Mouse (Mus musculus) forebrain, embryonic 11.5 days (tissue): Measurements from ENCODE around the gene Cbarp. TPM values are rescaled to one million over a fixed set of nuclear protein-coding genes. Genes with fewer than 3 reads are reported as not detected.

Experiments
- ATAC-seq: fragments of 200-750 bp; cut with Nextera tagmentation; replicated peaks from 2 replicates; pipeline ENCODE4 v1.8.0; 2017; ENCODE audit warnings: moderate TSS enrichment; ENCODE audit not compliant: low FRiP score
- DNase-seq: peaks from one replicate; pipeline ENCODE4 v3.0.0-alpha.2; 2017; ENCODE audit warnings: low spot score
- H3K27ac ChIP-seq: fragments of 300-500 bp; sonication (generic); 2 replicates; pipeline ENCODE4 v1.5.1; 2014; ENCODE audit warnings: low read depth, low read length
- H3K27me3 ChIP-seq: fragments of 300-500 bp; sonication (generic); 2 replicates; pipeline ENCODE4 v1.6.1; 2014; ENCODE audit warnings: mild to moderate bottlenecking, low read length, mixed read lengths; ENCODE audit not compliant: control insufficient read depth, insufficient read depth
- H3K36me3 ChIP-seq: fragments of 300-500 bp; sonication (generic); 2 replicates; pipeline ENCODE4 v1.6.1; 2014; ENCODE audit warnings: mild to moderate bottlenecking, low read length, moderate library complexity, mixed read lengths; ENCODE audit not compliant: control insufficient read depth, insufficient read depth
- H3K4me1 ChIP-seq: fragments of 300-500 bp; sonication (generic); replicated peaks from 2 replicates; pipeline ENCODE4 v1.6.1; 2014; ENCODE audit warnings: low read length, mixed read lengths; ENCODE audit not compliant: control insufficient read depth, insufficient read depth
- H3K4me2 ChIP-seq: fragments of 300-500 bp; sonication (generic); 2 replicates; pipeline ENCODE4 v1.6.1; 2014; ENCODE audit warnings: low read depth, mild to moderate bottlenecking, low read length, moderate library complexity, mixed read lengths; ENCODE audit not compliant: severe bottlenecking
- H3K4me3 ChIP-seq: fragments of 300-500 bp; sonication (generic); 2 replicates; pipeline ENCODE4 v1.5.1; 2014; ENCODE audit warnings: low read depth, low read length
- H3K9ac ChIP-seq: fragments of 300-500 bp; sonication (generic); 2 replicates; pipeline ENCODE4 v1.6.1; 2014; ENCODE audit warnings: low read length
- H3K9me3 ChIP-seq: fragments of 300-500 bp; sonication (generic); 2 replicates; pipeline ENCODE4 v1.6.1; 2016; ENCODE audit warnings: low read length, mixed read lengths; ENCODE audit not compliant: control insufficient read depth
- WGBS: fragments of 180-500 bp; shearing (Covaris S2); extraction: QIAGEN DNeasy Blood & Tissue Kit; methylation state at CpG from one replicate; pipeline ENCODE4 v1.1.7; 2014; 5-methylcytosine and 5-hydroxymethylcytosine counted together
- polyA plus RNA-seq: library from polyadenylated mRNA; unstranded; fragments of >200 nt; fragmentation: Nextera tagmentation; extraction: Ambion mirVana; gene quantifications from 2 replicates; pipeline ENCODE4 v1.2.1, GENCODE M21; 2014

The Cbarp gene
- polyA plus RNA-seq, 1 experiment from 2014 or later, result 10.4 TPM

DNA sequence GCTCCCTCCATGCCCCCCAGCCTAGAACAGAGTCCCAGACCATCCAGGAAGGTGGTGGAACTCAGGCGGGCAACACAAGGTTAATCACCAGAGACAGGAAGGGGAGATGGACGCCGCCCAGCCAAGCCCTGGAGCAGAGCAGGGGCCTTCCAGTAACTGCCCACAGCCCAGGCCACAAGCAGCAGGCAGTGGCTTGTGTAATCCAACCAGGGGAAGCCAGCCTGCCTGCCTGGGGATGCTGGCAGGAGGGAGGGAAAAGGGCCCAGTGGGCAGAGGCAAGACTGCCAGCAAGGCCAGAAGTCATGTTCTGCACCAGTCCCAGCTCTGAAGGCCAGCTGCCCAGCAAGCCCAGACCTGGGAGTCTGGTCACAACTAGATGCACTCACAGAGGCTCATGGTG lies 53.8 kb downstream of the Cbarp start:
- H3K4me2 ChIP-seq, result no peak overlapping the region
- no peak overlapping the region for H3K4me3 ChIP-seq
- H3K27ac ChIP-seq, result no peak overlapping the region
- H3K9ac ChIP-seq, result no peak overlapping the region
- H3K36me3 ChIP-seq, result peaks cover 2% of the 10 kb centered on the region; the same call in 1 of the 2 replicates
- no peak for ATAC-seq
- no peak for DNase-seq
- no peaks in the 10 kb centered on the region for H3K27me3 ChIP-seq
- 73% methylated on average over 3 of the region's 3 CpGs for WGBS
- no peaks in the 10 kb centered on the region for H3K9me3 ChIP-seq
- H3K4me1 ChIP-seq, result no peaks in the 10 kb centered on the region

DNA sequence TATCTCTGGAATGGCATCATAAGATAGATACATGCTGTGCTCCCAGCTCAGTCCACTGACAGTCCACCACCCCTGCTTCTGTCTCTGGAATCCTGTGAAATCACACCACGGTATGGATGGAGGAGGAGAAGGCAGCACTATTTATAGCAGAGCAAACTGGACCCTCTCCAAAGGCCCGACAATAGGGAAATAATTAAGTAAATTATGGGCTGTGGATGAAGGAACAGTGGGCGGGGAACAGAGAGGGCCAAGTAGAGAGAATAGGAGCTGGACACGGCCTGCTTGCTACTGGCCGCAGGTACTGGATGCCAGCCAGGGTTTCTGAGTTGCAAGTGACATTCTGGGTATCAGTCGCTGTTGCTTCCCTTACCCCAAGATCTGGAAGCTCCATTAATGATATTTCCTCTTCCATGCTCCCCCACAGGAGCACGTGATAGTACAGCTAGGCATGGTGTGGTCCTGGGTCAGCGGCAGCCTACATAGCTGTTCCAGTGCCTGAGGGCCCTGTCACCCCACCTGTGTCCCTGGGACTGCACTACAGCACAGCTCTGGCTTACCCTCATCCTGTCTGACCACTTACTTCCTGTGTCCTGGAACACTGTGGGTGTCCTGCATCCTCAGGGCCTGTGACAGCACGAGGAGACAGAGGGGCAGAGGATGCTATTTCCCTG lies 55.7 kb downstream of the Cbarp start:
- no peak for ATAC-seq
- H3K9me3 ChIP-seq, result no peaks in the 10 kb centered on the region
- H3K36me3 ChIP-seq, result peaks cover 2% of the 10 kb centered on the region; the same call in 1 of the 2 replicates
- H3K4me3 ChIP-seq, result no peak overlapping the region
- H3K27me3 ChIP-seq, result no peaks in the 10 kb centered on the region
- no peak overlapping the region for H3K4me2 ChIP-seq
- no peak for DNase-seq
- 86% methylated on average over 9 of the region's 9 CpGs for WGBS
- H3K27ac ChIP-seq, result no peak overlapping the region
- no peak overlapping the region for H3K9ac ChIP-seq
- H3K4me1 ChIP-seq, result no peaks in the 10 kb centered on the region

- Histone ChIP-seq H3K9me3 (no peaks in the 10 kb centered on the region), H3K9ac (no peak overlapping the region), H3K36me3 (peaks cover 2% of the 10 kb centered on the region; the same call in 1 of the 2 replicates), H3K27ac (no peak overlapping the region), H3K4me3 (no peak overlapping the region), H3K27me3 (no peaks in the 10 kb centered on the region), H3K4me2 (no peak overlapping the region), H3K4me1 (no peaks in the 10 kb centered on the region)
- WGBS, result 84% methylated on average over 3 of the region's 3 CpGs
- no peak for ATAC-seq
- no peak for DNase-seq
Observed at GRCm38 (mm10) chr10:80081075-80081474, 59.6 kb downstream of the Cbarp start.

Other genes with a start within 250 kb of the Cbarp start
- not detected in 2 replicates for gene Cfd, start 250.0 kb downstream of the Cbarp start, polyA plus RNA-seq
- gene Med16, start 231.9 kb downstream of the Cbarp start, polyA plus RNA-seq, result 60.4 and 60.6 TPM in 2 replicates
- 3.3 and 14.8 TPM in 2 replicates for gene Gm26602, start 230.0 kb downstream of the Cbarp start, polyA plus RNA-seq
- gene Kiss1r, start 223.9 kb downstream of the Cbarp start, polyA plus RNA-seq, result 0.55 and 1.0 TPM in 2 replicates
- gene R3hdm4, start 219.6 kb downstream of the Cbarp start, polyA plus RNA-seq, result 135 and 145 TPM in 2 replicates
- gene Arid3a, start 213.8 kb downstream of the Cbarp start, polyA plus RNA-seq, result 5.4 and 6.6 TPM in 2 replicates
- gene Wdr18, start 180.7 kb downstream of the Cbarp start, polyA plus RNA-seq, result 111 and 112 TPM in 2 replicates
- gene Grin3b, start 170.1 kb downstream of the Cbarp start, polyA plus RNA-seq, result 0.29 and 0.33 TPM in 2 replicates
- 17.8 and 18.6 TPM in 2 replicates for gene Tmem259, start 156.5 kb downstream of the Cbarp start, polyA plus RNA-seq
- 160 and 182 TPM in 2 replicates for gene Cnn2, start 152.3 kb downstream of the Cbarp start, polyA plus RNA-seq
- gene Abca7, start 144.3 kb downstream of the Cbarp start, polyA plus RNA-seq, result 3.4 and 3.9 TPM in 2 replicates
- 4.6 and 4.9 TPM in 2 replicates for gene Arhgap45, start 124.2 kb downstream of the Cbarp start, polyA plus RNA-seq
- 217 and 243 TPM in 2 replicates for gene Polr2e, start 101.0 kb downstream of the Cbarp start, polyA plus RNA-seq
- gene Gpx4, start 93.7 kb downstream of the Cbarp start, polyA plus RNA-seq, result 506 and 516 TPM in 2 replicates
- gene Sbno2, start 35.3 kb downstream of the Cbarp start, polyA plus RNA-seq, result 12.5 and 13.6 TPM in 2 replicates
- 26.5 and 31.6 TPM in 2 replicates for gene Stk11, start 25.0 kb downstream of the Cbarp start, polyA plus RNA-seq
- gene Atp5d, start 2.2 kb downstream of the Cbarp start, polyA plus RNA-seq, result 401 and 414 TPM in 2 replicates
- gene Midn, start 7.4 kb upstream of the Cbarp start, polyA plus RNA-seq, result 58.3 and 66.4 TPM in 2 replicates
- 82.0 and 83.4 TPM in 2 replicates for gene Cirbp, start 25.1 kb upstream of the Cbarp start, polyA plus RNA-seq
- 6.4 and 8.3 TPM in 2 replicates for gene 1600002K03Rik, start 32.1 kb upstream of the Cbarp start, polyA plus RNA-seq
- 48.8 and 50.7 TPM in 2 replicates for gene Efna2, start 38.6 kb upstream of the Cbarp start, polyA plus RNA-seq
- 75.6 and 79.4 TPM in 2 replicates for gene Mum1, start 85.6 kb upstream of the Cbarp start, polyA plus RNA-seq
- 219 and 265 TPM in 2 replicates for gene Ndufs7, start 108.3 kb upstream of the Cbarp start, polyA plus RNA-seq
- 20.4 and 24.1 TPM in 2 replicates for gene Gamt, start 120.2 kb upstream of the Cbarp start, polyA plus RNA-seq
- gene Dazap1, start 120.7 kb upstream of the Cbarp start, polyA plus RNA-seq, result 53.2 and 55.4 TPM in 2 replicates
- gene Rps15, start 151.6 kb upstream of the Cbarp start, polyA plus RNA-seq, result 858 and 895 TPM in 2 replicates
- 75.5 and 77.7 TPM in 2 replicates for gene Apc2, start 155.1 kb upstream of the Cbarp start, polyA plus RNA-seq
- gene 2310011J03Rik, start 179.7 kb upstream of the Cbarp start, polyA plus RNA-seq, result 39.7 and 45.2 TPM in 2 replicates
- gene Pcsk4, start 188.7 kb upstream of the Cbarp start, polyA plus RNA-seq, result 3.8 and 4.5 TPM in 2 replicates
- gene Reep6, start 189.1 kb upstream of the Cbarp start, polyA plus RNA-seq, result 7.0 and 8.0 TPM in 2 replicates
- 0.51 and 0.76 TPM in 2 replicates for gene Adamtsl5, start 207.6 kb upstream of the Cbarp start, polyA plus RNA-seq
- gene Plk5, start 215.6 kb upstream of the Cbarp start, polyA plus RNA-seq, result 0.36 and 0.87 TPM in 2 replicates
- 13.3 and 15.9 TPM in 2 replicates for gene Mex3d, start 246.8 kb upstream of the Cbarp start, polyA plus RNA-seq